Mouse (Mus musculus) CD4-positive, CD25-positive, alpha-beta regulatory T cell (primary cell): Measurements from ENCODE around the gene Vmn1r59. TPM values are rescaled to one million over a fixed set of nuclear protein-coding genes. Genes with fewer than 3 reads are reported as not detected.

Experiments used
- polyA plus RNA-seq: library from polyadenylated mRNA; unstranded; fragments of 100-300 nt; shearing (Covaris generic); gene quantifications from one replicate; pipeline ENCODE4 v1.2.1, GENCODE M21; 2017

Gene Vmn1r59
- polyA plus RNA-seq = 0.07 TPM

GRCm38 (mm10) chr7:5456674-5457073 lies at the start of gene Vmn1r59:
Gene Vmn1r59 (minus strand): TSS chr7:5456774.

DNA sequence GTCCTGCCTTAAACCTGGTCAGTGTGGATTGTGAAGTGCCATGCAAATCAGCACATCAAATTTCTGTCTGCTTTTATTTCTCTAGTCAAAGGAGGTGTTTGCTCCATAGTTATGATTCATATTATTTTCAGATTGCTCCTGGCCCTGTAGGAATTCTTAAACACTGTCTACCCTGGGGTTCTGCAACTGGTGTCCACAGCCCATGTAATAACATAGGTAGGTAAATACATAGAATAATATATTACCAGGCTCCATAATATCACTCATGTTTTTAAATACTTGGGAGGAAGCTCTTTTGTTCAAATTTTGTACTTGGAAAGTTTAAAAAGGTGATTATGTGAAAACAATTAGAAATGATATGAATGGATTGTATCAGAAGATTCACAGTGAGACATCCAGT lies 37.3 kb upstream of the Vmn1r59 start, which contains the start of gene Vmn2r28:
Gene Vmn2r28 (minus strand): TSS at position 101 of the 400 bp plus-strand sequence.

GRCm38 (mm10) chr7:5413296-5413695 lies 43.3 kb downstream of the Vmn1r59 start, which contains the start of gene Vmn1r58:
Gene Vmn1r58 (minus strand): TSS chr7:5413396.

Other genes with a start within 250 kb of the Vmn1r59 start
- not detected for gene Vmn1r57, start 238.3 kb downstream of the Vmn1r59 start, polyA plus RNA-seq
- gene Gm5065, start 106.2 kb downstream of the Vmn1r59 start, polyA plus RNA-seq = not detected
- gene Nlrp2, start 105.7 kb downstream of the Vmn1r59 start, polyA plus RNA-seq = not detected
- gene Vmn1r58, start 43.4 kb downstream of the Vmn1r59 start, polyA plus RNA-seq = not detected
- gene Vmn2r28, start 37.2 kb upstream of the Vmn1r59 start, polyA plus RNA-seq = not detected
- not detected for gene Vmn1r60, start 90.5 kb upstream of the Vmn1r59 start, polyA plus RNA-seq
- 0.05 TPM for gene Vmn1r61, start 156.5 kb upstream of the Vmn1r59 start, polyA plus RNA-seq
- not detected for gene Vmn1r62, start 216.9 kb upstream of the Vmn1r59 start, polyA plus RNA-seq